Mouse (Mus musculus) gastrocnemius, postnatal 10 days (tissue): ENCODE data around the gene Meis1. TPM values are rescaled to one million over a fixed set of nuclear protein-coding genes. Genes with fewer than 3 reads are reported as not detected.

Source experiments
- DNase-seq: peaks from one replicate; pipeline ENCODE4 v3.0.0; 2021; ENCODE audit warnings: mixed read lengths
- total RNA-seq, 2 experiments: library from RNA; stranded (reverse); gene quantifications; 2 replicates each; pipeline ENCODE4 v1.2.3; 2021

Gene Meis1
- total RNA-seq, 2 experiments from 2014 or later: 6.0 to 7.1 TPM

- no peak for DNase-seq
Observed at GRCm38 (mm10) chr11:18830087-18830486, 188.7 kb downstream of the Meis1 start.
